Mouse (Mus musculus): ENCODE data around the gene Eya2.

DNA sequence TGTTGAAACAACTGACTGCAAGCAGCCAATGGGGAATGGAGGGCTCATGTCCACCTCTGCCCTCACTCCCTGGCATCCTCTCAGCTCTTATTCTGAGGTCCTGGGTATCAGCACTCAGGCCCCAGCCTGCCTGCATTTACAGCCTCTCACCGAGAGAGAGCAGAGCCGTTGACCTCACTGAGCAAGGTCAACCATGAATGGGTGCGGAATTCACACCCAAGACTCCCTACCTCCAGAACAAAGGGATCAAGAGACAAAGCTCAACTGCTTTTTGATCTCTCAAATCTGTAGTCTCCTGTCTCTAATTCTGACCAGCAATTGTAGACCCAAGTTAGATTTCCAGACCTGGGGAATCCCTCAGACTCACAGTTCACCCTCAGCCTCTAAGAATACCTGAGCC, 48.8 kb downstream of the Eya2 start:
- TF ChIP-seq CTCF (IDR thresholded peaks at IDR 0.05; ENCODE audit: control insufficient read depth, insufficient read depth, insufficient replicate concordance, low read depth, low read length), result no peak
- no peak for TF ChIP-seq POLR2A (IDR thresholded peaks at IDR 0.05; ENCODE audit: control insufficient read depth, low read depth, low read length)
